Mouse (Mus musculus) lung, adult 2 months (tissue): ENCODE results near the gene Rtp4.

Experiments
- CTCF ChIP-seq: fragments of 200-500 bp; IDR thresholded peaks from 2 replicates; pipeline ENCODE4 v1.5.1; 2011; ENCODE audit warnings: mild to moderate bottlenecking, low read length, control low read depth; ENCODE audit not compliant: insufficient read depth
- POLR2A ChIP-seq: fragments of 200-500 bp; IDR thresholded peaks from 2 replicates; pipeline ENCODE4 v1.6.1; 2011; ENCODE audit warnings: low read depth, mild to moderate bottlenecking, control low read depth, low read length, borderline replicate concordance; ENCODE audit errors: extremely low read depth

DNA sequence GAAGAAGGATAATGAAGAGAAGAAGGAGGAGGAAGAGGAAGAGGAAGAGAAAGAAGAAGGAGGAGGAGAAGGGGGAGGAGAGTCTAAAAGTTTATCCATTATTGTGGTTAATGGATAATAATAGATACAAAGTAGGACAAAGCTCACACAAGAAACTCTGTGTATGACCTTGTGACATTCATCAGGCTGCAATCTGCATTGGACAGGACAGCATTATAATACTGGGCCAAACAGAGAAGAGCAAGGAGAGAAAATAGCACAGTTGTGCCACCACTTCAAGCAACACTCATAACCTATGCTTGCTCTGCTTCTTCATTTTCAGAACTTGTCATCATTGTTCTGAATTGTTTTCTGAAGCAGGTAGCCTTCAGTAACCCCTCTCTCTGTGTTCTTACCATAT, 72.4 kb downstream of the Rtp4 start:
- TF ChIP-seq CTCF (no peak), POLR2A (no peak)
